ENCODE assay signal across 8 mouse cellular contexts in the genomic region with DNA sequence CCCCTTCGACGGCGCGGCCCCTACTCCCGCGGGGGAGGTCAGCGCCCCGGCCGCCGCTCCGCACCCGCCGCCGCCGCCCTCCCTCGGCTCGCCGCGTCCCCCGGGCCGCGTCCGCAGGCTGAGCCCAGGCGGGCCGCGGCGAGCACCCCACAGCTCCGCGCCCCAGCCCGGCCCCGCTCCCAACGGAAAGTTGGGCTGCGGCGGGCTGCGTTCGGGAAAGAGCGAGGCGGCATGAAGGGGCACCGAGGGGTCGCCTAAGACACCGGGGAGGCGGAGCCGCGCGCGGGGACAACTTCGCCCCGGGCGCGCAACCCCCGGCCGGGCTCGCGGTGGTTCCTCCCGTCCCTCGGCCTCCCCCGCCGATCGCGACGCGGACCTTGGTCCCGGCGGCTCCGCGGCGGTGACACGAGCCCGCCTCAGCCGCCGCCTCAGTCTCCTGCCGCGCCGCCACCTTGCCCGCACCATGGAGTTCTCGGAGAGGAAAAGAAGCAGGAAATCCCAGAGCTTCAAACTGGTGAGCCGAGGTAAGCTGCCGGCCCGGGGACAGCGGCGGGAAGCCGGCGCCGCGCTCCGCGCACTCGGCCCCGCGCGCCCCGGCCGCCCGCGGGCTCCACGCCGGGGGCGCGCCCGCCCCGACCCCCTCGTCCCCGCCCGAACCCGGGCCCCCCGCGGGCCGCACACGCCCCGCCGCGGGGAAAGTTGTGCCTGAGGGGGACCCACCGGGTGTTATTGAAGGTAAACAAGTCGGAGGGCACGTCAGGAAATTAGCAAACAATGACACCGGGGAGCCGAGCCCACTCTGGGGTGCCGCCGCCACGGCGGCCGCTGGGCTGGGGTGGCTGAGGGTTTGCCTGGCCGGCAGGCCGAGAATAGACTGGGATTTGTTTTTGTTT. TPM values are rescaled to one million over a fixed set of nuclear protein-coding genes. Genes with fewer than 3 reads are reported as not detected.
DNase-seq lines count a peak whose midpoint lies in the region; ATAC-seq and TF ChIP-seq lines count a peak whose summit lies in the region.

TSS of gene Bend7 (plus strand) at position 63 of the 893 bp plus-strand sequence.

- peaks cover 34% of the 10 kb centered on the region for H3K27me3 ChIP-seq in Patski
- H3K27me3 ChIP-seq in forebrain, embryonic 14.5 days (replicated peaks; ENCODE audit: control insufficient read depth, insufficient read depth, low read length), result peaks cover 10% of the 10 kb centered on the region; the same call in 1 of the 2 replicates
- H3K27me3 ChIP-seq in hindbrain, embryonic 12.5 days, result peaks cover 18% of the 10 kb centered on the region
- H3K27me3 ChIP-seq in limb, embryonic 10.5 days (ENCODE audit: low read depth, poor library complexity, severe bottlenecking), result peaks cover 44% of the 10 kb centered on the region
- H3K27me3 ChIP-seq in midbrain, embryonic 11.5 days (ENCODE audit: control insufficient read depth, insufficient read depth, low read length), result peaks cover 2% of the 10 kb centered on the region; the same call in 1 of the 2 replicates

- in situ Hi-C loops in Patski (cut with MboI; ENCODE audit: low pct_unique_long_range_greater_than_20kb), result no loop called here

- H3K36me3 ChIP-seq in forebrain, embryonic 14.5 days (ENCODE audit: control insufficient read depth, insufficient read depth, low read length), result no peaks in the 10 kb centered on the region
- no peaks in the 10 kb centered on the region for H3K36me3 ChIP-seq in hindbrain, embryonic 12.5 days
- no peaks in the 10 kb centered on the region for H3K36me3 ChIP-seq in limb, embryonic 10.5 days
- H3K36me3 ChIP-seq in midbrain, embryonic 11.5 days (ENCODE audit: control insufficient read depth, insufficient read depth, low read length), result no peaks in the 10 kb centered on the region

- under 1% methylated on average over 77 of the region's 124 CpGs for WGBS in forebrain, embryonic 14.5 days
- under 1% methylated on average over 123 of the region's 124 CpGs for WGBS in hindbrain, embryonic 12.5 days
- under 1% methylated on average over 120 of the region's 124 CpGs for WGBS in limb, embryonic 10.5 days
- WGBS in midbrain, embryonic 11.5 days, result under 1% methylated on average over 90 of the region's 124 CpGs

- POLR2A ChIA-PET in Patski (lab: Charles Lee), result no interaction called here

- H3K9me3 ChIP-seq in forebrain, embryonic 14.5 days (replicated peaks; ENCODE audit: control insufficient read depth, low read length), result no peaks in the 10 kb centered on the region
- no peaks in the 10 kb centered on the region for H3K9me3 ChIP-seq in hindbrain, embryonic 12.5 days (replicated peaks)
- no peaks in the 10 kb centered on the region for H3K9me3 ChIP-seq in limb, embryonic 10.5 days (replicated peaks)
- no peaks in the 10 kb centered on the region for H3K9me3 ChIP-seq in midbrain, embryonic 11.5 days (ENCODE audit: control insufficient read depth, low read length)

- DNase-seq in Patski (ENCODE audit: low read depth, low spot score), result no peak
- peak; percentile 25 for DNase-seq in brain, adult 2 months (ENCODE audit: low read depth, low spot score)
- peak; percentile 46 for DNase-seq in forebrain, embryonic 14.5 days (ENCODE audit: low spot score)
- DNase-seq in limb, embryonic 10.5 days (ENCODE audit: low spot score), result peak; percentile 65
- DNase-seq in midbrain, embryonic 11.5 days (ENCODE audit: low spot score, missing footprints), result peak; percentile 97
- DNase-seq in testis, postnatal 10 days (ENCODE audit: low spot score), result peak; percentile 66
- no peak for DNase-seq in c-Kit-positive CD71-positive TER-119-positive erythroid progenitor cells, embryonic 14.5 days (ENCODE audit: low spot score)

- H3K9ac ChIP-seq in forebrain, embryonic 14.5 days (ENCODE audit: low read length), result peak within 1 kb of the TSS; percentile 77
- peak within 1 kb of the TSS; percentile 84 for H3K9ac ChIP-seq in hindbrain, embryonic 12.5 days
- peak within 1 kb of the TSS; percentile 90 for H3K9ac ChIP-seq in midbrain, embryonic 11.5 days (ENCODE audit: low read length)

- ATAC-seq in Patski, result peak; percentile 81
- peak; percentile 83 for ATAC-seq in forebrain, embryonic 14.5 days
- peak; percentile 86 for ATAC-seq in hindbrain, embryonic 12.5 days (ENCODE audit: low FRiP score)
- ATAC-seq in midbrain, embryonic 11.5 days (ENCODE audit: low FRiP score), result peak; percentile 81

- H3K27ac ChIP-seq in forebrain, embryonic 14.5 days (ENCODE audit: low read depth, low read length), result peak within 1 kb of the TSS; percentile 66; the same call in 1 of the 2 replicates
- H3K27ac ChIP-seq in hindbrain, embryonic 12.5 days, result peak within 1 kb of the TSS; percentile 87
- peak within 1 kb of the TSS; percentile 84 for H3K27ac ChIP-seq in limb, embryonic 10.5 days
- peak within 1 kb of the TSS; percentile 70 for H3K27ac ChIP-seq in midbrain, embryonic 11.5 days (ENCODE audit: low read depth, low read length)

- peak within 1 kb of the TSS; percentile 70 for H3K4me3 ChIP-seq in forebrain, embryonic 14.5 days (ENCODE audit: low read depth, low read length)
- peak within 1 kb of the TSS; percentile 83 for H3K4me3 ChIP-seq in hindbrain, embryonic 12.5 days
- H3K4me3 ChIP-seq in limb, embryonic 10.5 days, result peak within 1 kb of the TSS; percentile 79
- H3K4me3 ChIP-seq in midbrain, embryonic 11.5 days (ENCODE audit: low read depth, low read length), result peak within 1 kb of the TSS; percentile 86

- CTCF ChIA-PET in Patski (lab: Charles Lee), result no interaction called here

- H3K4me2 ChIP-seq in forebrain, embryonic 14.5 days (ENCODE audit: low read length), result peak within 1 kb of the TSS; percentile 87
- H3K4me2 ChIP-seq in hindbrain, embryonic 12.5 days (replicated peaks), result peak within 1 kb of the TSS; percentile 93
- H3K4me2 ChIP-seq in midbrain, embryonic 11.5 days, result peak within 1 kb of the TSS; percentile 75

- no peak for TF ChIP-seq CTCF in Patski (IDR thresholded peaks at IDR 0.05)

- H3K4me1 ChIP-seq in forebrain, embryonic 14.5 days (ENCODE audit: control insufficient read depth, insufficient read depth, low read length), result no peaks in the 10 kb centered on the region; the same call in 1 of the 2 replicates
- peaks cover 5% of the 10 kb centered on the region; the same call in 1 of the 2 replicates for H3K4me1 ChIP-seq in hindbrain, embryonic 12.5 days
- H3K4me1 ChIP-seq in limb, embryonic 10.5 days, result peaks cover 6% of the 10 kb centered on the region; the same call in 1 of the 2 replicates
- H3K4me1 ChIP-seq in midbrain, embryonic 11.5 days (ENCODE audit: control insufficient read depth, insufficient read depth, low read length), result peaks cover 8% of the 10 kb centered on the region

RNA-seq across cellular contexts. Expression of gene Bend7, which starts in this region (rescaled TPM):
- 5.6 TPM for polyA plus RNA-seq in Patski (2021)
- 2.2 and 2.8 TPM in 2 replicates for polyA plus RNA-seq in forebrain, embryonic 14.5 days (2014; fragmentation: Nextera tagmentation; extraction: Ambion mirVana)
- polyA plus RNA-seq in hindbrain, embryonic 12.5 days (2016; fragmentation: Nextera tagmentation; extraction: Ambion mirVana), result 5.7 and 6.4 TPM in 2 replicates
- 1.0 and 1.3 TPM in 2 replicates for polyA plus RNA-seq in limb, embryonic 10.5 days (2016; fragmentation: Nextera tagmentation; extraction: Ambion mirVana)
- polyA plus RNA-seq in midbrain, embryonic 11.5 days (2014; fragmentation: Nextera tagmentation; extraction: Ambion mirVana), result 5.8 and 7.0 TPM in 2 replicates

Comparison
In these comparisons a context has a peak if more than half of its experiments do, and no peak if none do; other contexts are left out.
1. DNase-seq: peak in brain, adult 2 months (single experiment), forebrain, embryonic 14.5 days (single experiment), limb, embryonic 10.5 days (single experiment), midbrain, embryonic 11.5 days (single experiment) and testis, postnatal 10 days (single experiment); none in Patski (single experiment) and c-Kit-positive CD71-positive TER-119-positive erythroid progenitor cells, embryonic 14.5 days (single experiment).
2. Peak in every context shown above with its lines, with median percentiles within 50 percentile points of each other: ATAC-seq, H3K27ac ChIP-seq, H3K4me2 ChIP-seq, H3K4me3 ChIP-seq and H3K9ac ChIP-seq.